Mouse (Mus musculus): ENCODE results near the gene Rps24. TPM values are rescaled to one million over a fixed set of nuclear protein-coding genes. Genes with fewer than 3 reads are reported as not detected.

The Rps24 gene
- polyA plus RNA-seq, 1 experiment: 1,959 TPM

DNA sequence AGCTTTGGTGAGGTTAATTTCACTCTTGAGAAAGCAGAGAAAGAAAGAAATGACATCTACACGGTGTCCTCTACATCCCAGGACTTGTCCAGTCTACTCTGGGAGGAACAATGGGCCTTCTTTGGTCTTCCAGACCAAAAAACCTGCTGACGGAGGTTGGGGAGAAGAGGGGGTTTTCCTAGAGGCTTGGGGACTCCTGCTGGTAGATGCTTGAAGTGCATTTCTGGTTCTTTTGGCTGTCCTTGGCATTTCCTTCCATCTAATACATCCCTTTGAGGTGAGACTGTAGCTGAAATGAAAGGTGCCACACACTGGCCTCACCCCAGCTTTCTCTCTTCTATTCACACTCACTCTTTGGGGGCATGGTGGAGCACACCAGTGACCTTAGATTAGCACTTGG lies 57.1 kb downstream of the Rps24 start:
- Histone ChIP-seq H3K4me1 (ENCODE audit: control insufficient read depth, insufficient read depth, insufficient read length, low read length) (no peaks in the 10 kb centered on the region), H3K27ac (replicated peaks; ENCODE audit: low read depth, low read length) (no peak overlapping the region), H3K4me3 (ENCODE audit: insufficient read depth, low read depth, low read length) (no peak overlapping the region)

Other genes with a start within 250 kb of the Rps24 start
- 3.5 and 4.2 TPM in 2 replicates for gene Dlg5, start 241.2 kb upstream of the Rps24 start, polyA plus RNA-seq (2012; ENCODE audit: insufficient read depth, insufficient read length, missing spikeins)
- gene E330034G19Rik, start 193.9 kb upstream of the Rps24 start, polyA plus RNA-seq (2012; ENCODE audit: insufficient read depth, insufficient read length, missing spikeins): not detected in 2 replicates
- 2.1 and 3.8 TPM in 2 replicates for gene Polr3a, start 67 bp upstream of the Rps24 start, polyA plus RNA-seq (2012; ENCODE audit: insufficient read depth, insufficient read length, missing spikeins)

Data from brown adipose tissue, adult 24 weeks (tissue).